In genomic region chr13:37081506-37082241, GRCm38 (mm10) we compare ENCODE assay signal across 13 mouse cellular contexts. TPM values are rescaled to one million over a fixed set of nuclear protein-coding genes. Genes with fewer than 3 reads are reported as not detected.
DNase-seq lines count a peak whose midpoint lies in the region; ATAC-seq and TF ChIP-seq lines count a peak whose summit lies in the region.
"Had no signal": no experiment of that assay in that cellular context is flagged by ENCODE, and none has a peak within 500 bp of the region (broad histone marks: within the 10 kb centered on the region; RNA-seq: fewer than 3 reads in every experiment).

No protein-coding gene starts in this region.

- H3K4me1 ChIP-seq in limb, embryonic 13.5 days, result peaks cover 10% of the 10 kb centered on the region
- H3K4me1 ChIP-seq in limb, embryonic 10.5 days, result no peaks in the 10 kb centered on the region
- no peaks in the 10 kb centered on the region for H3K4me1 ChIP-seq in hindbrain, postnatal 0 days (ENCODE audit: insufficient read depth, low read length)
- H3K4me1 ChIP-seq in midbrain, postnatal 0 days (ENCODE audit: insufficient read depth, low read length), result no peaks in the 10 kb centered on the region

- peak; percentile 12 for DNase-seq in embryo, embryonic 11 days
- no peak for DNase-seq in embryo, embryonic 10.5 days (ENCODE audit: low spot score)
- no peak for DNase-seq in limb, embryonic 10.5 days (ENCODE audit: low spot score)
- peak; percentile 59 for DNase-seq in hindbrain, postnatal 0 days (ENCODE audit: low spot score)
- DNase-seq in midbrain, postnatal 0 days (ENCODE audit: low spot score), result peak; percentile 61
- DNase-seq in gastrocnemius, adult 8-10 months (ENCODE audit: low spot score in 2 of 2), result no peak
- no peak for DNase-seq in kidney, postnatal 25 days
- DNase-seq: adrenal gland, adult 2 months; lung, embryonic 14.5 days had no signal

- H3K4me2 ChIP-seq in limb, embryonic 13.5 days (replicated peaks), result peak overlapping the region; percentile 12
- peak overlapping the region; percentile 34 for H3K4me2 ChIP-seq in hindbrain, postnatal 0 days (ENCODE audit: low read depth, low read length)
- H3K4me2 ChIP-seq in midbrain, postnatal 0 days (ENCODE audit: low read depth, low read length, poor library complexity, severe bottlenecking), result peak overlapping the region; percentile 15
- H3K4me2 ChIP-seq: heart, embryonic 11.5 days; lung, embryonic 14.5 days had no signal

- H3K9me3 ChIP-seq in limb, embryonic 13.5 days, result no peaks in the 10 kb centered on the region
- H3K9me3 ChIP-seq in limb, embryonic 10.5 days (replicated peaks), result no peaks in the 10 kb centered on the region
- H3K9me3 ChIP-seq in hindbrain, postnatal 0 days (ENCODE audit: low read length), result no peaks in the 10 kb centered on the region
- H3K9me3 ChIP-seq in midbrain, postnatal 0 days (ENCODE audit: low read length), result no peaks in the 10 kb centered on the region

- no peak for TF ChIP-seq CTCF in hindbrain, postnatal 0 days (IDR thresholded peaks at IDR 0.05; ENCODE audit: low read depth)
- no peak for TF ChIP-seq CTCF in midbrain, postnatal 0 days (IDR thresholded peaks at IDR 0.05)

- no peak overlapping the region for H3K27ac ChIP-seq in limb, embryonic 13.5 days
- no peak overlapping the region for H3K27ac ChIP-seq in limb, embryonic 10.5 days
- no peak overlapping the region; the same call in 1 of the 2 replicates for H3K27ac ChIP-seq in hindbrain, postnatal 0 days
- no peak overlapping the region for H3K27ac ChIP-seq in midbrain, postnatal 0 days (ENCODE audit: low read depth, low read length)
- H3K27ac ChIP-seq: stomach, postnatal 0 days had no signal

- no peak for ATAC-seq in limb, embryonic 13.5 days (ENCODE audit: low FRiP score, low read depth)
- ATAC-seq in hindbrain, postnatal 0 days, result peak; percentile 73
- ATAC-seq in midbrain, postnatal 0 days (ENCODE audit: low FRiP score), result no peak
- ATAC-seq: intestine, postnatal 0 days had no signal

- no peak overlapping the region for H3K9ac ChIP-seq in limb, embryonic 13.5 days
- H3K9ac ChIP-seq in hindbrain, postnatal 0 days (replicated peaks; ENCODE audit: low read length), result no peak overlapping the region
- H3K9ac ChIP-seq in midbrain, postnatal 0 days (replicated peaks; ENCODE audit: low read length, poor library complexity, severe bottlenecking), result no peak overlapping the region
- H3K9ac ChIP-seq: lung, embryonic 14.5 days had no signal

- no peak overlapping the region for H3K4me3 ChIP-seq in limb, embryonic 13.5 days
- no peak overlapping the region for H3K4me3 ChIP-seq in limb, embryonic 10.5 days
- no peak overlapping the region for H3K4me3 ChIP-seq in hindbrain, postnatal 0 days (ENCODE audit: low read length)
- no peak overlapping the region for H3K4me3 ChIP-seq in midbrain, postnatal 0 days (ENCODE audit: low read depth, low read length)

- no peaks in the 10 kb centered on the region for H3K27me3 ChIP-seq in limb, embryonic 13.5 days
- no peaks in the 10 kb centered on the region for H3K27me3 ChIP-seq in limb, embryonic 10.5 days (ENCODE audit: low read depth, poor library complexity, severe bottlenecking)
- H3K27me3 ChIP-seq in hindbrain, postnatal 0 days (ENCODE audit: insufficient read depth, low read length), result no peaks in the 10 kb centered on the region
- no peaks in the 10 kb centered on the region for H3K27me3 ChIP-seq in midbrain, postnatal 0 days (ENCODE audit: insufficient read depth, low read length)

- WGBS in limb, embryonic 13.5 days, result 38% methylated on average over 13 of the region's 13 CpGs
- 65% methylated on average over 13 of the region's 13 CpGs for WGBS in limb, embryonic 10.5 days
- WGBS in hindbrain, postnatal 0 days, result 36% methylated on average over 13 of the region's 13 CpGs
- WGBS in midbrain, postnatal 0 days, result 32% methylated on average over 13 of the region's 13 CpGs

- H3K36me3 ChIP-seq in limb, embryonic 13.5 days, result no peaks in the 10 kb centered on the region
- no peaks in the 10 kb centered on the region for H3K36me3 ChIP-seq in limb, embryonic 10.5 days
- no peaks in the 10 kb centered on the region for H3K36me3 ChIP-seq in hindbrain, postnatal 0 days (ENCODE audit: insufficient read depth, low read length)
- no peaks in the 10 kb centered on the region for H3K36me3 ChIP-seq in midbrain, postnatal 0 days (ENCODE audit: insufficient read depth, low read length)

RNA-seq across cellular contexts. Expression of gene F13a1, which starts 31.6 kb away (rescaled TPM):
- 10.3 and 10.4 TPM in 2 replicates for polyA plus RNA-seq in limb, embryonic 13.5 days (2015; fragmentation: Nextera tagmentation; extraction: Ambion mirVana)
- 2.8 and 3.3 TPM in 2 replicates for polyA plus RNA-seq in limb, embryonic 10.5 days (2016; fragmentation: Nextera tagmentation; extraction: Ambion mirVana)
- total RNA-seq in hindbrain, postnatal 0 days (2014; rRNA removed), result 9.2 and 11.4 TPM in 2 replicates
- 9.9 and 12.9 TPM in 2 replicates for polyA plus RNA-seq in hindbrain, postnatal 0 days (2015; fragmentation: Nextera tagmentation; extraction: Ambion mirVana)
- total RNA-seq in midbrain, postnatal 0 days (2014; rRNA removed), result 12.4 and 17.3 TPM in 2 replicates
- 11.3 and 11.5 TPM in 2 replicates for polyA plus RNA-seq in midbrain, postnatal 0 days (2015; fragmentation: Nextera tagmentation; extraction: Ambion mirVana)
- total RNA-seq in gastrocnemius, adult 8-10 months (2022), result 1 to 10 TPM; 2.4 to 9.4 (median 5.1) TPM

Comparison
In these comparisons a context has a peak if more than half of its experiments do, and no peak if none do; other contexts are left out.
1. DNase-seq: peak in embryo, embryonic 11 days (single experiment), hindbrain, postnatal 0 days (single experiment) and midbrain, postnatal 0 days (single experiment); none in embryo, embryonic 10.5 days (single experiment), limb, embryonic 10.5 days (single experiment), gastrocnemius, adult 8-10 months (0 of 2) and kidney, postnatal 25 days (0 of 2).
2. Peak in every context shown above with its lines, with median percentiles within 50 percentile points of each other: H3K4me2 ChIP-seq.